Mouse (Mus musculus): ENCODE results near the gene Ube2l6.
A peak's percentile ranks its signal among the peaks of the same experiment; 100 is the strongest.
"Not testable (repeated sequence)": the region's sequence is repeated elsewhere in the genome, so short reads cannot be mapped to it uniquely, and the experiment has no call there.

The Ube2l6 gene

GRCm38 (mm10) chr2:84793154-84793553, 5.5 kb upstream of the Ube2l6 start:
- no peak for DNase-seq (ENCODE audit: low read depth, low spot score)

- DNase-seq (ENCODE audit: low read depth, low spot score) = no peak
Observed at GRCm38 (mm10) chr2:84793871-84794270, 4.8 kb upstream of the Ube2l6 start.

GRCm38 (mm10) chr2:84797833-84798492, 665 bp upstream of the Ube2l6 start:
- peak; percentile 67 for DNase-seq (ENCODE audit: low read depth, low spot score)

GRCm38 (mm10) chr2:84799041-84799561, 473 bp downstream of the Ube2l6 start:
- DNase-seq (ENCODE audit: low read depth, low spot score) = peak; percentile 81

GRCm38 (mm10) chr2:84800304-84800703, 1.7 kb downstream of the Ube2l6 start:
- DNase-seq (ENCODE audit: low read depth, low spot score) = peak; percentile 57

- not testable (repeated sequence) for DNase-seq (ENCODE audit: low read depth, low spot score)
Observed at GRCm38 (mm10) chr2:84801223-84801622, 2.6 kb downstream of the Ube2l6 start.

GRCm38 (mm10) chr2:84803963-84804362, 5.3 kb downstream of the Ube2l6 start:
- no peak for DNase-seq (ENCODE audit: low read depth, low spot score)

- no peak for DNase-seq (ENCODE audit: low read depth, low spot score)
Observed at GRCm38 (mm10) chr2:84806546-84806945, 7.9 kb downstream of the Ube2l6 start.

- peak; percentile 8 for DNase-seq (ENCODE audit: low read depth, low spot score)
Observed at GRCm38 (mm10) chr2:84809330-84809729, 10.7 kb downstream of the Ube2l6 start.

- no peak for DNase-seq (ENCODE audit: low read depth, low spot score)
Observed at GRCm38 (mm10) chr2:84810526-84810885, 11.9 kb downstream of the Ube2l6 start.

- peak; percentile 83 for DNase-seq (ENCODE audit: low read depth, low spot score)
Observed at GRCm38 (mm10) chr2:84810886-84811577, 12.4 kb downstream of the Ube2l6 start.

GRCm38 (mm10) chr2:84811880-84812279, 13.3 kb downstream of the Ube2l6 start:
- no peak for DNase-seq (ENCODE audit: low read depth, low spot score)

- no peak for DNase-seq (ENCODE audit: low read depth, low spot score)
Observed at GRCm38 (mm10) chr2:84812676-84813075, 14.0 kb downstream of the Ube2l6 start.

- no peak for DNase-seq (ENCODE audit: low read depth, low spot score)
Observed at GRCm38 (mm10) chr2:84819861-84820260, 21.2 kb downstream of the Ube2l6 start.

GRCm38 (mm10) chr2:84822552-84822951, 23.9 kb downstream of the Ube2l6 start, which contains the start of gene Smtnl1:
Gene Smtnl1 (minus strand): TSS chr2:84822652.
- DNase-seq (ENCODE audit: low read depth, low spot score) = no peak

- no peak for DNase-seq (ENCODE audit: low read depth, low spot score)
Observed at GRCm38 (mm10) chr2:84823237-84823636, 24.6 kb downstream of the Ube2l6 start.

GRCm38 (mm10) chr2:84826488-84827282, 28.1 kb downstream of the Ube2l6 start, which contains the start of gene Timm10:
Gene Timm10 (plus strand): TSS chr2:84826997.
- peak; percentile 85 for DNase-seq (ENCODE audit: low read depth, low spot score)

- DNase-seq (ENCODE audit: low read depth, low spot score) = peak; percentile 26
Observed at GRCm38 (mm10) chr2:84827283-84827920, 28.8 kb downstream of the Ube2l6 start.

- DNase-seq (ENCODE audit: low read depth, low spot score) = peak; percentile 77
Observed at GRCm38 (mm10) chr2:84831666-84832391, 33.2 kb downstream of the Ube2l6 start.

GRCm38 (mm10) chr2:84837107-84837506, 38.5 kb downstream of the Ube2l6 start:
- no peak for DNase-seq (ENCODE audit: low read depth, low spot score)
